Mouse (Mus musculus): ENCODE results near the gene Ptprd.

DNA sequence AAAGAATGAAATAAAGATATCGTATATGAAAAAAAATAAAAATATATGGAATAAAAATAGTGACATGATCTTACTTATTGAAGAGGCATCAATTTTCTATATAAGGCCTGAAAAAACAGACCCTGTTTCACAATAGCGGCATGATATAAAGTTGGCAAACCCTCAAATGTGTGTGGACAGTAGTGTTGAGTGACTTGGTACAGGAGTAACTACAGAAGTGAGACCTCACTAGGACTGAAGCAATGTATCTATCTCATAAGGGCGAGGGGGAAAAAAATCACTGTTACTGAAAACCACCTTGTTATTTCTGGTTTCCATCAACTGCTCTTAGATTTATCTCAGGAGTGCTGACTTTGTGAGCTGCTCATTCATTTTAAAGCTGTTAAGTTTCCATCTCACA, 2204.5 kb downstream of the Ptprd start:
- TF ChIP-seq MEF2A (IDR thresholded peaks at IDR 0.05; ENCODE audit: extremely low read depth, insufficient replicate concordance, low read depth, low read length, poor library complexity, severe bottlenecking) (no peak), CTCF (IDR thresholded peaks at IDR 0.05 in 2 of 3, conservative IDR thresholded peaks at IDR 0.05 in 1 of 3; ENCODE audit: control insufficient read depth in 1 of 3, insufficient read depth in 1 of 3, low read depth in 2 of 3, low read length in 3 of 3, poor library complexity in 1 of 3, severe bottlenecking in 1 of 3) (no peak), POLR2A (IDR thresholded peaks at IDR 0.05; ENCODE audit: control insufficient read depth in 1 of 2, insufficient read depth in 1 of 2, low read depth in 1 of 2, low read length in 2 of 2, poor library complexity in 1 of 2) (no peak), USF1 (IDR thresholded peaks at IDR 0.05; ENCODE audit: low read depth, low read length) (no peak), MYC (IDR thresholded peaks at IDR 0.05; ENCODE audit: low read depth, low read length) (no peak), EP300 (IDR thresholded peaks at IDR 0.05; ENCODE audit: low read depth in 1 of 2, low read length in 2 of 2) (no peak), POLR2AphosphoS5 (IDR thresholded peaks at IDR 0.05; ENCODE audit: borderline replicate concordance, low read depth, low read length) (no peak), JUND (IDR thresholded peaks at IDR 0.05; ENCODE audit: low read depth, low read length) (no peak), ZC3H11A (IDR thresholded peaks at IDR 0.05; ENCODE audit: low read depth, low read length) (no peak), POLR2AphosphoS2 (IDR thresholded peaks at IDR 0.05; ENCODE audit: low read length) (no peak), USF2 (IDR thresholded peaks at IDR 0.05; ENCODE audit: borderline replicate concordance in 1 of 2, insufficient read depth in 1 of 2, low read depth in 1 of 2, low read length in 2 of 2) (no peak)

All from MEL (cell line).